ENCODE assay signal across 15 mouse cellular contexts in the genomic region with DNA sequence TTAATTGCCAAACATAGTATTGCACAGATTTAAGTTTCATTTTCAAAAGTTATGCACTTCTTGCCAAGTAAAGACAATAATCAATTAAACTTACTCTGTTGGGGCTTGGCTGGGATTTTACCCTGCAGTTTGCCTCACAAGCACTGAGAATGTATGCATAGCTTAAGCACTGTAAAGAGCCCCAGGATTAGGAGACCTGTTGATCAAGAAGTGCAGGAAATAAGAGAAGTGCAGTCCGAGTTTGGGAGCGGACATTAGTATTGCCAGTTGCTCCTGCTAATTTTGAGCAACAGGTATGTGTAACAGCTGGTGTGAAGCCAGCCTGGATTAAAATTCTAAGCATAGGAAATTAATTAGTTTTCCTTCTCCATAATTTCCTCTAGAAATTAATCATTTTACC.
"Had no signal": no experiment of that assay in that cellular context is flagged by ENCODE, and none has a peak within 500 bp of the region (broad histone marks: within the 10 kb centered on the region; RNA-seq: fewer than 3 reads in every experiment).

No protein-coding gene starts in this region.

- ATAC-seq: midbrain, embryonic 13.5 days; midbrain, embryonic 15.5 days had no signal

- H3K9ac ChIP-seq: lung, embryonic 14.5 days; midbrain, embryonic 13.5 days; midbrain, embryonic 15.5 days; neural tube, embryonic 13.5 days; neural tube, embryonic 15.5 days; stomach, embryonic 15.5 days had no signal

- H3K4me3 ChIP-seq: megakaryocyte, embryonic 14.5 days; midbrain, embryonic 13.5 days; midbrain, embryonic 15.5 days; neural tube, embryonic 13.5 days; neural tube, embryonic 15.5 days; stomach, embryonic 15.5 days had no signal

- H3K27me3 ChIP-seq: megakaryocyte, embryonic 14.5 days; midbrain, embryonic 13.5 days; midbrain, embryonic 15.5 days; neural tube, embryonic 13.5 days; neural tube, embryonic 15.5 days; stomach, embryonic 15.5 days had no signal

- H3K36me3 ChIP-seq: midbrain, embryonic 13.5 days; midbrain, embryonic 15.5 days; neural tube, embryonic 13.5 days; neural tube, embryonic 15.5 days; stomach, embryonic 15.5 days had no signal

- H3K27ac ChIP-seq: midbrain, embryonic 13.5 days; midbrain, embryonic 15.5 days; neural tube, embryonic 13.5 days; neural tube, embryonic 15.5 days; stomach, embryonic 15.5 days had no signal

- H3K9me3 ChIP-seq: megakaryocyte, embryonic 14.5 days; midbrain, embryonic 13.5 days; midbrain, embryonic 15.5 days; neural tube, embryonic 13.5 days; neural tube, embryonic 15.5 days; stomach, embryonic 15.5 days had no signal

- H3K4me2 ChIP-seq: lung, embryonic 14.5 days; midbrain, embryonic 11.5 days; midbrain, embryonic 13.5 days; midbrain, embryonic 15.5 days; neural tube, embryonic 13.5 days; neural tube, embryonic 15.5 days; stomach, embryonic 15.5 days had no signal

- DNase-seq: lung, adult 18-20 months; lung, embryonic 14.5 days; lung, postnatal 10 days; lung, postnatal 4 days; right cerebral cortex, postnatal 14 days; thymus, adult 18-20 months; thymus, postnatal 14 days; thymus, postnatal 36 days had no signal

- H3K4me1 ChIP-seq: megakaryocyte, embryonic 14.5 days; midbrain, embryonic 13.5 days; midbrain, embryonic 15.5 days; neural tube, embryonic 13.5 days; neural tube, embryonic 15.5 days; stomach, embryonic 15.5 days had no signal
